Mouse (Mus musculus) hindlimb bud, embryonic 11.5 days (tissue): ENCODE measurements at regions not wholly inside any gene's neighbourhood (a gene's known extent, or its start where the extent isn't known, plus 50 kb on each side); places are given as distances from the start of the nearest gene placed in this dataset.

Source experiments
- DNase-seq: peaks from one replicate; pipeline ENCODE4 v3.0.0-alpha.2; 2012; ENCODE audit warnings: low read depth, low spot score; ENCODE audit errors: extremely low spot score

DNA sequence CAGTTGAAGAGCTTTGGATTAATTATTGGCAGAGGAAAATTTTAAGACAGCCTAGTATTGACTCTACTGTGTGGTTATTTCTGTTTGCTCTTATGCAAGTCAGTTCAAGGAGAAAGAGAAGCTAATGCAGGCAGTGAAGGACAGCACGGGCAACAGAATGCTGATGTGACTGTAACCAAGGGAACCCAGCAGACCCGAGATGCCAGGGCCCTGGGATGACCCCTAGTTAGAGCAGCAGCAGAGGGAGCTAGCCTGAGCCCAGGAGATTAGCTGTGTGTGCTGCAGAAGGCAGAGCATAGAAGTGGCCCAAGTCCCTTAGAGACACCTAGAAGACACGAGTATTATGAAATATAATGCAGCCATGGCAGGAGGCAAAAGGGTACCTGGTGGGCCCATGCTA is 223.7 kb upstream of the Pfn2 start:
- DNase-seq: no peak

DNA sequence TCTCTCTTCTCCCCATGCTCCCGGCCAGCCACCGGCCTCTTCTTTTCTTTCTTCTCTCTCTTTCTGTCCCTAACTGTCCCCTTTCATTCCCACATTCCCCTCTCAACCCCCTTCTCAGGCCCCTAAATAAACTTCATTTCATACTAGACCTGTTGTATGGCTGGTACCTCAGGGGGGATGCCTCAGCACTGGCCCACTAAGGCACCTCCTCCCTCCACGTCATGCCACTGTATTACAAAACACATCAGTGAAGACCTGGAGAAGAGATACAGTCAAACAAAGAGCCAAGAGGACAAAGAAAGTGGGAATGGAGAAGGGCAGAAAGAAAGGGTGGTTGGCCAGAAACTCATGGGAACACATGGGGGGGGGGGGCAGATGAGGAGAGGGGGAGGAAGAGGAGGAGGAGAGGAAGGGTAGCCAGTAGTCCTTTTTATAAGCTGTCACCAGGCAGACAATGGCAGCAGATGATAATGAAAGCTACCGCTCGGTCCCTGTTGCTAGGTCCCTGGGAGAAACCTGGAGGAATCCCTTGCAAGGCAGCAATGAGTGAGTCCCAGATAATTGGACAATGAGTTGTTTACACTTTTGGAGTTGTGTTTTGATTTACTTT is 224.5 kb upstream of the Pfn2 start:
- no peak for DNase-seq

DNA sequence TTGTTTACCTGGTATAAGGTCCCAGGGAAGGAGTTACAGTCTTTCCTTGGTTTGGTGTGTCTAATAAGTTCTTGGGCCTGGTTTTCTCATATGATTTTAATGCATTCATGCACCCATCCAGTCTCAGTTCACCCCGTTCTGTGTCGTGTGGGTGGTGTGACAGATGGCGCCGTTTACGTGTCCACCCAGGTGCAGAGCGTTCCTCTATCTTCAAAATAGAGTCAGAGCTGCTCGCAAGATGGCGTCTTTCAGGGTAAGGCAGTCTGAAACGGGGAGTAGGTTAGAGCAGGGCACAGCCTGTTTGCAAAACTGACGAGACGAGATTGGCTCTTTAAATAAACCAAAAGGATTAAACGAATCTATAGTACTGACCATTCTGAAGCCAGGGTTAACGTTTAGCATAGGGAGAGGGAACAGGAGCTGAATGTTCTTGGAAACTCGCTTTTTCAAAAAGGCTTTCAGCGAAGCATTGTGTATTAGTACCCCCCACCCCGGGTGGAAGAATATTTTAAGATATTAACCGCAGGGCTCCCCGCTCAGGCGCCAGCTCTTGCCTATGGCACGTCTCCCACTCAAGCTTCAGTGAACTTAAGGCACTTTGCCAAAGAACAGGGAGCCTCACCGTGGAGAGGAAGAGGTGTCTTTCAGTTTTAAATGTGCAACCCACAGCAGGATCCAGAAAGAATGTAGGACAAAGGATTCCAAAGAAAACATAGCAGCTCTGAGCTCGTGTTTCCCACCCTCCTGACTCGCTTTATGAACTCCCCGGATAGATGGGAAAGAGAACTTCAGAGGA is 241.7 kb upstream of the Pfn2 start:
- no peak for DNase-seq

DNA sequence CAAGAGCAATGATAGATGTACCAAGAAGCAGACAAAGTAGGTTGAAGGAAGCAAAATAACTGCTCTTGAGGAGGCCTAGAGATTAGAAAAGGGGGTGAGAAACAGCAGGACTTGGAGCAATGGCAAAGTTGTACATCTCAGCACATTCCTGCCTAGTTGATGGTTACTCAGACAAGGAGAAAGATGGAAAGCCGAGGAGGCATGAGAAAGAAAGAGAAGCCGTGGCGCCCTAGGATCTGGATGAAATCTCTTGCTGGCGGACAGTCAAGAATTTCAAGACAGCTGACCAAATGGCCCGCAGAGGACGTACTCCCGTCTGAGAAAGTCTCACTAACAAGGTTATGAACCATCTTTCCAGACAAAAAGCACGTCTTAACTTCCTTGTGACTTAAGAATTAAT is 242.5 kb upstream of the Pfn2 start:
- DNase-seq: no peak

DNA sequence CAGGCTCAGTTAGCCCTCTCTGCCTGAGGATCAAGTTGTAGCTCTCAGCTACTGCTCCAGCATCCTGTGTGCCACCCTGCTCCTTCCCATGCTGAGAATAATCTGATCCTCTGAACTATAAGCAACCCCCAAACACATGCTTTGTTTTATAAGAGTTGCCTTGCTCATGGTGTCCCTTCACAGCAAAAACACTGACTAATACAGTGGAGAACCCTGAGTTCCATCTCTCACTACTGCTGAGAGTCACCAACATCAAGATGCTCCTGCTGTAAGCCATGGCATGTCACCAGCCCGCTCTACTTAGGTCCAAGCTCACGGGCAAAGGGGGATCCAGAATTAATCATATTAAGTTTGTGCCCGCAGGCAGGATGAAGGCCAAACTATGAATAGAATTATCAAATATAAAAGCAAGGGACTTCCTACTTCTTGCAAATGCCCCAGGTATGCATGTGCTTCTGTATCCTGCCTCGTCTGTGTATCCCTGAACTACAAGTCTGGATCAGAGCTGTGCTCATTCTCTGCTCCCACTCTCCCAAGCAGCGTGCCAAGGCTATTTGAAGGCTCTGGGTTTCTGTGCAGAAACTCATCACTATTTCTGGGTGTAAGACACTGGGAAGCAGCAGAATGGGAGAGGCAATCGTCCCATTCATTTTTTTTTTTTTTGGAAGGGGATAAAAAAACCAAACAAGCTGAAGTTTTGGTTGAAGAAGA is 243.7 kb upstream of the Pfn2 start:
- no peak for DNase-seq

DNA sequence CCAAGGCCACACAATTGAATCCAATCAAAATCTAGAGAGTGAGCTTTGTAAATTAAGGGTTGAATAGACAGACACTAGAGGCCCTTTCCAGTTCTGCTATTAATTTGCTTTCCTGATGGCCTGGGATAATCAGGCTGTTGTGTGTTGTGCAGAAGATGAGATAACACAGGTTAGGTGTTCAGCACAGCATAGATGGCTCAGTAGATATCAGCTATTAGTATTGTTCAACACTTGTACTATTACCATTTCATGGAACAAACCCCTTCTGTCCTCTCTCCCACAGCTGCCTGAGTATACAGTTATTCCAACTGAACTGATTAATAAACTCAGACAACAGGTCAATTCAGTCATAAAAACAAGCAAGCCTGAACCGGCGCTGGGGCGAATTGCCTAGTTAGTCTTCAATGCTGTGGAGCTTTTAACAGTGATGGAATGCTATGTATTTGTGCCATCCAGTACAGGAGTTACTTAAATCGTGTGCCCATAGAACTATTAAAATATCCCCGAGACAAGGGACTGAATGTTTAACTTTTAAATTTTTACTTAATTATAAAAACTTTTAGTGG is 263.1 kb upstream of the Pfn2 start:
- no peak for DNase-seq

DNA sequence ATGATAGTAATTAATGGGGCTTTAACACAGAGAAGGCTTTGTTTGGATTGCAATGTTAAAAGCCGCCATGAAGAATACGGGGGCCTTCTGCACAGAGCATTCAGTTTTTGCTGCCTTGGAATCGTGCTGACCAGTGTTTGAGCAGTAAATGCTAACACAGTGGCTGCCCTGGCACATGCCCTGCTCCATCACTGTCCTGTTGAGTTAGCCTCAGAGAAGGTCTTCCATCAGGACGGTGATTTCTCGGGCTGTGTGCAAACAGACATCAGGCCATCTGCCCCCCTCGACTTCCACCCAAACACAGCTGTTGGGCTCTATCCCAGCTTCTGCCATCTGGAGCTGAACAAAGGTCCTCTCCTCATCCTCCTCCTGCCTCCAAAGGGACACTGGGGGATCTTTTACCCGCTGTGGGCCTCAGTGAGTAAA is 264.6 kb upstream of the Pfn2 start:
- no peak for DNase-seq

DNA sequence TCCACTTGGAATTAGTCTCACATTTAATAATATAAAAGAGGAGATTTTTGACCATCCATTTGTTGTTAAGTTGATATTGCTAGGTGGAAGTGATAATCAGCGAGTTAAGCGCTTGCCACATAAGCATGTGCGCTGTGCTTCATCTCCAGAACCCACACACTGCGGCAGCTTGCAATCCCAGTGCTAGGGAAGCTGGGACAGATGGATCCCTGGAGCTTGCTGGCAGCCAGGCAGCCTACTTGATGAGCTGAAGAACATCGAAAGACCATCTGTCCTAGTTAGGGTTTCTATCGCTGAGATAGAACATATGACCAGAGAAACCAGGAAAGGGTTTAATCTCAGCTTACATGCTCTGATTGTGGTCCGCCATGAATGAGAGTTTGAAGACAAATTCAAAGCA is 266.1 kb upstream of the Pfn2 start:
- no peak for DNase-seq

DNA sequence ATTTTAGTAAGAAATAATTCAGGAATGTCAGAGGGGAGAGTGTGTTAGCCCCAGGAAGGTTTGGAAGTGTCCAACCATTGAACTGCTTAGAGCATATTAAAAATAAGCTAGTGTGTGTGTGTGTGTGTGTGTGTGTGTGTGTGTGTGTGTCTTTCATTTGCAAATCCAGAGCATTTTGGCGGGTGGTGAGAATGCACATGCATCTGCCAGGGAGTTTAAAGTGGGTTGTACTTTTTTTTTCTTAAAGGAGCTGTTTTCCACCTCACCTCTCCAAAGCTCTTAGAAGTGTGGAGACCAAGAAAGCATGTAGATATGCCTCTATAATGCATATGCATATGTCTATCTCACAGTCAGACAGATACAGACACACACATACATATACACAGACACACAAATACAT is 267.6 kb upstream of the Pfn2 start:
- DNase-seq: no peak

DNA sequence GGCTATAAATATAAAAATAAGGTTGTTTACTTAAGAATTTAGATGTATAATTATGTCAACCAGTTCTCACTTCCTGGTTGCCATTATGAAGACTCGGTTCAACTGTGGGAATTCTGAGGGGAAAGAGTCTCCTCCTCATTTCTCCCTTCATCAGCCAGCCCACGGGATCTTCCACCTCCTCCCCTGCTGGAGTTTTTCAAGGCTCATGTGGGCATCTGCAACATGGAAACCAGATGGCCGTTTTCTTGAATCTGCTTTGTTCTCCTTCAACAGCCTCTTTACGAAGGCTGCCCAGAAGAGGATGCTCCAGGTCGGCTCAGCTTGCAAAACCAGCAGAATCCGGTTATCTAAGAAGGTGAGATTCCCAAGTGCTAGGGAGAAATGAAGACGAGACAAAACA is 269.0 kb upstream of the Pfn2 start:
- DNase-seq: no peak

DNA sequence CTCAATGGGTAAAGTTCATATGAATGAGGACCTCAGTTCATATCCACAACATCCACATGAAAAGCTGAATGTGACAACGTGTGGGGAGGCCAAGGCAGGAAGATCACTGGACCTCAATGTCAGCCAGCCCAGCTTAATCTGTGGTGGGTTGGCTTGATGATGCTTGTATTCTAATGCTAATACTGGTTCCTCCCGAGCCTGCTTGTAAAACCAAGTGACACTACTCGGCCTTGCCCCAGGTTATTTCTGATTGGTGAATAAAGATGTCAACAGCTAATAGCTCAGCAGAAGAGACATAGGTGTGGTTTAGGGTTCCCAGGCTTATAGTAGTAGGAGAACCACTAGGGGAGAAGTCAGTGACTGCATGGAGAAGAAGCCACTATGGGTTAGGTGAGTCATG is 272.2 kb upstream of the Pfn2 start:
- DNase-seq: no peak

DNA sequence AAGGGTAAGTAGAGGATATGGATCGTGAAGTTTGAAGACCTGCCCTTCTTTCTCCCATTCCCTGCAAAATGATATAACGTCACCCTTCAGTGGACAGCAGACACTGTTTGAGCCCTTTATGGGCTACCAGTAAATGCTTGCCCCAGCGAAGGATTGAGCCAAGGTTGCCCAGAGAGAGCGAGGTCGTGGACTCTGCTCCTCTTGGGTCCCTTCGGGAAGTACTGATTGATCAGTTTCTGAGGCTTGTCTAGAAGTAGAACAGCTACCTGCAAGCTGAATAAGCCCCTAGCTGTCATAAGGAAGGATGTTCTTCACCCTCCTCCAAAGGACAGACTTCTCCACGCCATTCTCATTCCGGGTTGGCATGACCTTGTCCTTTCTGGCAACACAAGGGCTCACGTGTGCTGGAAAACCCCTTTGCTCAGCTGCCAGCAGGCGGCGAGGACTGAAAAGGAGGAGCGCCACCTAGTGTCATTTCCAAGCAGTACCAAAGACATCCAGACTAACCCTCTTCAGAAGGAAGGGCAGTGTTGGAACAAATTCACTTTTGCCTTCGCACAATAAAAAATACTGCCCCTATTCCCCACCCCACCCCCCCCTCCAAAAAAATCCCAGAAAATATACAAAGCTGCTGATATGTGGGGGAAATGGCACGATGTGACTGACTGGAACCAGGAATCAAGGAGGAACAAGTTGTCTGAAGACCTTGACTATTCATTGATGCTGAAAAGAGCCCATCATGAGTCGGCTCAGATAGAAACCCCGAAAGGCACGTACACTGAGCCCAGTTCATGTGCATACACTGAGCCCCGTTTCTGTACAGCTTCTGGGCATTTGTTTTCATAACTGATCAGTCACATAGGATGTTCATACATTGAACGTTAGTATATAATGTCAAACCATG is 274.8 kb upstream of the Pfn2 start:
- DNase-seq: peak; percentile 61

DNA sequence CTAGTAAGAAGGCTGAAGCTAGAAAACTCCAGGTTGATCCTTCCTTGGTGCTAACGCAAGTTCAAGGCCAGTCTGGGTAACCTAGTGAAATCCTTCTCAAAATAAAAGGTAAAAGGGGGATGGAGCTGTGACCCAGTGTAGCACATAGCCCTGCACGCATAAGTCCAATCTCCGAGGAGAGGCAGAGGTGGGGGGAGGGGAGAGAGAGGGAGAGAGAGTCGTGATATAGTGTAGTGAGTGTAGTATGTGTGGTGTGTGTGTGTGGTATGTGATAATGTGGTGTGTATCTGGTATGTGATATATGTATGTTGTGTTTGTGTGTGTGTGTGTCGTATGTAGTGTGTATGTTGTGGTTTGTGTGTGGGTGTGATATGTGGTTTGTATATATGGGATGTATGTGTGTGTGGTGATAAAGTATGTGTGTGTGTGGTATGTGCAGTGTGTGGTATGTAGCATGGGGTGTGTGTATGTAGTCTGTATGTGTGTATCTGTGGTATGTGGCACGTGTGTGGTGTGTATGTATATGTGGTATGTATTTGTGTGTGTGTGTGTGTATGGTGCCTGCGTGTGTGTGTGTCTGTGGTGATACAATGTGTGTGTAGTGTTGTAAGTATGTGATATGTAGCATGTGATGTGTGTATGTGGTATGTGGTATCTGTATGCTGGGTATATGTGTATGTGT is 275.7 kb upstream of the Pfn2 start:
- no peak for DNase-seq

DNA sequence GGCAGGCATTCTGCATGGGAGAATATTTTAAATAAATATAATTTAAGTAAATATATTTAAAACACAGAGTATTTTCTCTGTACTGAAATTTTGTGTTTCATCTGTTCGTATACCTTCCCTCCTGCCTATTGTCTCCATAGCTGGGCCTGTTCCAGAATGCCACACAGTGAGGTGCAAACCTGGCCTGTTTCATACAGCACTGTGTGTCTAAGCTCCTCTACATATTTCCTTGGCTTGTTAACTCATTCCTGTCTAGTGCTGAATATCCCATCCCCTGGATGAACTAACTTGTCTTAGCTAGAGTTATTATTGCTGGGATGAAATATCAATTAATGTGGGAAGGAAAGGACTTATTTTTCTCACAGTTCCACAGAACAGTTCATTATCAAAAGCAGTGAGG is 277.0 kb upstream of the Pfn2 start:
- DNase-seq: no peak

DNA sequence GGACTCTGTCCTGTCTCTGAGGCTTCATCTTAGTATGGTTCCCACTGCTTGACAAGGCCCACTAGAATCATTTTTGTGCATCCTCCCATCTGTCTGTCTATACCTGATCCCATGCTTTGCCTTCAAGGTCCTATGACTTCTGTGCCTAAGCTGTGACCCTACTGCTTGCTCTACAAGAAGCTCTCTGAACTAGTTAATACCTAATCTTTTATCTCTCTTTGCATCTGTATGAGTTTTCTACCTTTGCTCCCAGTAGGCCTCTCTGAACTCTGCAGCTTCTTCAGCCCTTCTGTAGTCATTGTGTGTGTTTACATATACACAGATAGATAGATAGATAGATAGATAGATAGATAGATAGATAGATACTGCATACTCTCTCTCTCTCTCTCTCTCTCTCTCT is 279.1 kb upstream of the Pfn2 start:
- DNase-seq: no peak

DNA sequence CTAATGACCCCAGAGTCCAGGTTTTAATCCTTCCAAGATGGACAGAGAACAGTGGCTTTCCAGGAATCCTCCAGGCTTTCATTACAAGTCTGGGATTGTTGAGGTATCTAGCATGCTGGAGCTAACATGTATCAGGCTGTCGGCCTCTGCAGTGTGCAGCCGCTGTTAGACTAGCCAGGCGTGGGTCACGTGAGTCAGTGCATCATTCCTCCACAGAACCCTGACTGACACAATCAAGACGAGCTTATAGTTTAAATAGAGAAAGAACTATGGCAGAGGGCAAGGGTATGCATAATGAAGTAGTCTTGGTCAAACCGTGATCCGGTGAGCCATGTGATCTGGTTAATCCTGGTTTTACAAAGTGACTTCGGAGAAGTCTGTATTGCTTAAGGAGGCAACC is 280.2 kb upstream of the Pfn2 start:
- no peak for DNase-seq

DNA sequence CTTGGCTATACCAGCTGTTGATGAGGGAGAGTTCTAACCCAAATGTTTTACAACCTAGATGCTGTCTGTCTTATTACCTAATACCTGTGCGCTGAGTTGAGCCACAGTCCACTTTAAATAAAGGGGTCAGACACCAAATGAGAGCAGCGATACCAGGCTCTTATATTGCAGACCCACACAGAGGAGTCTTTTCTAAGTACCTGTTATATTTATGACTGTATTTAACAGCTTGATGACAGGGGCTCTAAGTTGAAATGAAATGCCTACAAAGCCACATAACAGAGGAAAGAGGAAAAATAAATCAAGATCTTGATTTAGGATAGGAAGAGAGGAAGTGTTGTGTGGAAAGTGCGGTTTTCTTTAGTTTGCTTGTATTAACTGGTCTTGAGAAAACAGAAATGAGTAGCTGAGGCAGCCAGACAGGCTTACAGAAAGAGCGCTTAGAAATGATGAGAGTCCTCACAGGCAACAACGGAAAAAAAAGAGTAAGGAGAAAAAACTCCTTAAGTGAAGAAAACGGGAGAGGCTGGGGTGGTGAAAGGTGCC is 281.6 kb upstream of the Pfn2 start:
- peak; percentile 77 for DNase-seq

DNA sequence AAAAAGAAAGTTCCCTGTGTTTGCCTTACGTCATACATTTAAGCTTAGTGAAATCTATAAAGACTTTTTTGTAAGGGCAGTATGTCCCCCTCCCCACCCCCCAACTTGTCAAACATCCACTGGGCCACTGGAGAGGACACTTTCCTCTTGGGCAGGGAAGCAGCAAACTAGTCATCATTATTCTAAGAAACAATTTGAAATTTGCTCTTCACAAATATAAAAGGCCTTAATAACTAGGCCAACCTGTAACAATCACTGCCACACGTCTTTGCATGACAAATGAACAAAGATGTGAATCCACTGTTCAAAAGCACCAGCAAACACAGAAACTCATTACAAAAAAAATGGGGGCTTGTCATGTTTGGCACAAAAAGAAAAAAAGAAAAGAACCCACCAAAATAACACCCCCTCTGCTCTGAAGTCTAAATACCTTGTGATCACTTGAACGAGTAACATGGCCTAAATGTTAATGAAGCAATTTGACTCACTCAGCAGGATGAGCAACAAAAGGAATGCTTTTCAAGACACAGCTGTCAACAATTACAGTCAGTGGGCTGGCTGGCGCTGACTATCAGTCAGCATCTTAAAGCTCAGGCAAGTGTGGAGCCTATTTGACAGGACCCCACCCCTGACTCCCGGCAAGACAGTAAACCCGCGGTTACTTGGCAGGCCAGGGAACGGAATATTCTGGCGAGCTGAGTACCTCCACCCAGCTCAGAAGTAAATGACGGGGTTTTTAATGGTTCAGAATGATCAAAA is 278.7 kb upstream of the Tsc22d2 start:
- no peak for DNase-seq
